Mouse (Mus musculus) urinary bladder, postnatal 25 days (tissue): ENCODE data around the gene Bcr.

Experiments used
- DNase-seq: peaks from one replicate; pipeline ENCODE4 v3.0.0; 2022; ENCODE audit warnings: low spot score

Bcr gene

GRCm38 (mm10) chr10:75184826-75185225 lies 124.4 kb downstream of the Bcr start:
- no peak for DNase-seq

- DNase-seq, result no peak
Observed at GRCm38 (mm10) chr10:75186551-75186950, 126.2 kb downstream of the Bcr start.

- DNase-seq, result no peak
Observed at GRCm38 (mm10) chr10:75187366-75188056, 127.1 kb downstream of the Bcr start.

GRCm38 (mm10) chr10:75191647-75192046 lies 131.3 kb downstream of the Bcr start:
- no peak for DNase-seq

- no peak for DNase-seq
Observed at GRCm38 (mm10) chr10:75197817-75198216, 137.4 kb downstream of the Bcr start.

- DNase-seq, result no peak
Observed at GRCm38 (mm10) chr10:75200733-75201132, 140.3 kb downstream of the Bcr start.

GRCm38 (mm10) chr10:75206192-75206591 lies 145.8 kb downstream of the Bcr start:
- DNase-seq, result no peak

GRCm38 (mm10) chr10:75210841-75211240 lies 150.4 kb downstream of the Bcr start:
- no peak for DNase-seq

GRCm38 (mm10) chr10:75211807-75212645 lies 151.6 kb downstream of the Bcr start, which contains the start of gene Specc1l:
Gene Specc1l (plus strand): TSS chr10:75212073.
- peak; percentile 94 for DNase-seq

GRCm38 (mm10) chr10:75212981-75213380 lies 152.6 kb downstream of the Bcr start:
- no peak for DNase-seq

GRCm38 (mm10) chr10:75220722-75221121 lies 160.3 kb downstream of the Bcr start:
- no peak for DNase-seq

GRCm38 (mm10) chr10:75221936-75222610 lies 161.7 kb downstream of the Bcr start:
- DNase-seq, result no peak

- no peak for DNase-seq
Observed at GRCm38 (mm10) chr10:75222611-75222998, 162.2 kb downstream of the Bcr start.

- DNase-seq, result no peak
Observed at GRCm38 (mm10) chr10:75224154-75224553, 163.8 kb downstream of the Bcr start.

GRCm38 (mm10) chr10:75224630-75225029 lies 164.2 kb downstream of the Bcr start:
- no peak for DNase-seq

GRCm38 (mm10) chr10:75227381-75227780 lies 167.0 kb downstream of the Bcr start:
- no peak for DNase-seq

- DNase-seq, result peak; percentile 19
Observed at GRCm38 (mm10) chr10:75230572-75230971, 170.2 kb downstream of the Bcr start.

- DNase-seq, result no peak
Observed at GRCm38 (mm10) chr10:75231876-75232275, 171.5 kb downstream of the Bcr start.

- no peak for DNase-seq
Observed at GRCm38 (mm10) chr10:75232612-75233155, 172.3 kb downstream of the Bcr start.

GRCm38 (mm10) chr10:75233489-75233888 lies 173.1 kb downstream of the Bcr start:
- DNase-seq, result no peak
